Mouse (Mus musculus) neural tube, embryonic 13.5 days (tissue): ENCODE data around the gene Olfr794. TPM values are rescaled to one million over a fixed set of nuclear protein-coding genes. Genes with fewer than 3 reads are reported as not detected.

ENCODE experiments used
- ATAC-seq: fragments of 200-750 bp; cut with Nextera tagmentation; 2 replicates; pipeline ENCODE4 v1.8.0; 2017; ENCODE audit warnings: low read depth, mild to moderate bottlenecking, moderate TSS enrichment, moderate library complexity
- H3K27ac ChIP-seq: fragments of 300-500 bp; sonication (generic); replicated peaks from 2 replicates; pipeline ENCODE4 v1.5.1; 2015; ENCODE audit warnings: moderate library complexity, mild to moderate bottlenecking, inconsistent platforms
- H3K27me3 ChIP-seq: fragments of 300-500 bp; sonication (generic); 2 replicates; pipeline ENCODE4 v1.6.1; 2015; ENCODE audit warnings: mild to moderate bottlenecking, inconsistent platforms
- H3K36me3 ChIP-seq: fragments of 300-500 bp; sonication (generic); 2 replicates; pipeline ENCODE4 v1.6.1; 2015; ENCODE audit warnings: mild to moderate bottlenecking, inconsistent platforms
- H3K4me1 ChIP-seq: fragments of 300-500 bp; sonication (generic); replicated peaks from 2 replicates; pipeline ENCODE4 v1.6.1; 2015; ENCODE audit warnings: inconsistent platforms
- H3K4me2 ChIP-seq: fragments of 300-500 bp; sonication (generic); 2 replicates; pipeline ENCODE4 v1.6.1; 2015; ENCODE audit warnings: inconsistent platforms, mild to moderate bottlenecking, moderate library complexity
- H3K4me3 ChIP-seq: fragments of 300-500 bp; sonication (generic); 2 replicates; pipeline ENCODE4 v1.5.1; 2015; ENCODE audit warnings: mild to moderate bottlenecking, inconsistent platforms
- H3K9ac ChIP-seq: fragments of 300-500 bp; sonication (generic); 2 replicates; pipeline ENCODE4 v1.6.1; 2015; ENCODE audit warnings: moderate library complexity, mild to moderate bottlenecking, inconsistent platforms
- H3K9me3 ChIP-seq: fragments of 300-500 bp; sonication (generic); 2 replicates; pipeline ENCODE4 v1.6.1; 2016; ENCODE audit warnings: inconsistent platforms
- WGBS: fragments of 180-500 bp; shearing (Covaris S2); methylation state at CpG from one replicate; pipeline ENCODE4 v1.1.7; 2015; 5-methylcytosine and 5-hydroxymethylcytosine counted together
- microRNA-seq: library from miRNA; unstranded; fragments of <30 nt; microRNA quantifications from one replicate; pipeline ENCODE4, GENCODE M21; 2016
- polyA plus RNA-seq: library from polyadenylated mRNA; unstranded; fragments of >200 nt; fragmentation: Nextera tagmentation; extraction: Ambion mirVana; gene quantifications from 2 replicates; pipeline ENCODE4 v1.2.1, GENCODE M21; 2015

The Olfr794 gene
- polyA plus RNA-seq: not detected in 2 replicates

DNA sequence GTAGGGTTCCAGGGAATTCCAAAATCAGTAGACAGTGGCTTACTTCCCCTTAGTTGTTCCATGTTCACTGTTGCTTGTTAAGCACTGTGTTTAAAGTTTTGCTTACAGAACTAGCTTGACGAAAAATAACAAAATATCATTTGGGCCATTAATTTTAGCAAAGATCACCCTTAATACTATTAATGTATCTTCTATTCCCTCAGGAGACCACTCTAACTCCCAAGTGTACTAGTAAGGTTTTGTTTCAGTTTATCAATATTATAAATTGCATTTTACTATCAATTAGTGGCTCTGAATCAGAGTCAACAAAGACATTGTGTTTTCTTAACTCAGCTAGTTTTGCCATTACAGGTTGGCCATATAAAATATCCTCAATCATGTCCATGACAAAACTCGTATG lies at the start of gene Olfr794:
Olfr794 (plus strand) TSS at position 301 of the 400 bp plus-strand sequence.
- no peak for ATAC-seq
- Histone ChIP-seq H3K4me1 (no peaks in the 10 kb centered on the region), H3K36me3 (no peaks in the 10 kb centered on the region), H3K9ac (no peak within 1 kb of the TSS), H3K27me3 (no peaks in the 10 kb centered on the region), H3K4me3 (no peak within 1 kb of the TSS), H3K9me3 (no peaks in the 10 kb centered on the region), H3K27ac (no peak within 1 kb of the TSS), H3K4me2 (no peak within 1 kb of the TSS)
- WGBS: 76% methylated on average over 2 of the region's 2 CpGs

DNA sequence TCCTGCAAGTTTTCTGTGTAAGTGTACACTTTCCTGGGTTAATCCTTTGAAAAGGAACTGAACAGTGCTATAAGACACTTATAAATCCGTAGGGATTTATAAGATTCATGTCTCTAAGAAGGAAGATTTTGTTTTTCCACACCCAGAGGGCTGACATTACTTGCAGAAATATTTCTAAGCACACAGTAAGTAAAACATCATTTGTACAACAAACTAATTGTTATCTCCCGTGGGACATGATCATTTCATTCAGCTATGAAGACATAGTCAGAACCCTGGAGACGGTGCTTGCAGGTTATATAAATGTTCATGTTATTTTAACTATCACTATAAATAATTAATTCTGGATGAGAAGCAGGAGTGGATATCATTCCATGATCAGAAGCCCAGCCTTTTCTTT lies 46.0 kb upstream of the Olfr794 start, which contains the start of gene Olfr791:
Olfr791 (plus strand) TSS at position 301 of the 400 bp plus-strand sequence.
- Histone ChIP-seq H3K27ac (no peak within 1 kb of the TSS), H3K4me1 (no peaks in the 10 kb centered on the region), H3K4me3 (no peak within 1 kb of the TSS), H3K27me3 (no peaks in the 10 kb centered on the region), H3K36me3 (no peaks in the 10 kb centered on the region), H3K9ac (no peak within 1 kb of the TSS), H3K9me3 (no peaks in the 10 kb centered on the region), H3K4me2 (no peak within 1 kb of the TSS)
- ATAC-seq: no peak
- 72% methylated on average over 3 of the region's 3 CpGs for WGBS

DNA sequence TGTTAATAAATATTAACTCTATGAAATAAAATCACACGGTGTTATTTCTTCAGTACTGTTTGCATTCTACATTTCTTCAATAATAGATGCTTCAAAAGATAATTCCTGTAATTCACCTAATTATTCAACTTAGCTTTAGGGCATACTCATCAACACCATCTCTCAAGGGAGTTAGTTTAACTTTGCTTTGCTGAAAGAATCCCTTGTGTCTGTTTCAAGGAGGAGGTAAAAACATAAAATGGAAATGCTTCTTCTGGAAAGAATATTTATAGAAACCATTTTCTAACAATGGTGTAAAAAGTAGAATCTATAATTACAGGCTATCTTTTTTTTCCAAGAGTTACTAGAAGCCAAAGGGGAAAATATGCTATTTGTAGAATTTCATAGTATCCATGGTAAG lies 28.6 kb upstream of the Olfr794 start, which contains the start of gene Olfr792:
Olfr792 (plus strand) TSS at position 301 of the 400 bp plus-strand sequence.
- Histone ChIP-seq H3K27me3 (no peaks in the 10 kb centered on the region), H3K9me3 (0 out of 2 replicates have a peak, but pooled peaks cover 4% of the 10 kb centered on the region), H3K9ac (no peak within 1 kb of the TSS), H3K4me3 (no peak within 1 kb of the TSS), H3K4me1 (no peaks in the 10 kb centered on the region), H3K4me2 (no peak within 1 kb of the TSS), H3K27ac (no peak within 1 kb of the TSS), H3K36me3 (no peaks in the 10 kb centered on the region)
- no peak for ATAC-seq
- WGBS: 72% methylated on average over 1 of the region's 1 CpGs

DNA sequence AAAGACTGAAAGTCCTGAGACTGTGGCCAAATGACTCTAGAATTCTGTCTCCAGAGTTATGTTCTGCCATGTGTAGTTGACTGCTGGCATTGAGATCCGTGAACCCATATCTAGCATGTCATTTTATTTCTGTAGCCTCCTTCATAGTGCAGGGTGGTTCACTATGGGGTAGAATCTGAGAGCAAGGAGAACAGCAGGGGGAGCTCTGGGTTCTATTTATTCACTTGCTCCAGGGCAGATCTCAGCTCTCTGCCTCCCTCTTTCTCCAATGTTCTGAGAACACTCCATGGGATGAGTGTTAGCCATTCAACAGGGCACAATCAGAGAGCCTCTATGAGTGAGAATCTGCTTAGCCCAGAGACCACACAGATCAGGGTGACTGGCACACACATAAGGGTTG lies 18.1 kb upstream of the Olfr794 start:
- Histone ChIP-seq H3K36me3 (no peaks in the 10 kb centered on the region), H3K9me3 (peaks cover 5% of the 10 kb centered on the region; the same call in 1 of the 2 replicates), H3K9ac (no peak overlapping the region), H3K27ac (no peak overlapping the region), H3K4me3 (no peak overlapping the region), H3K4me2 (no peak overlapping the region), H3K27me3 (no peaks in the 10 kb centered on the region), H3K4me1 (no peaks in the 10 kb centered on the region)
- ATAC-seq: no peak
- WGBS: 54% methylated on average over 1 of the region's 1 CpGs

DNA sequence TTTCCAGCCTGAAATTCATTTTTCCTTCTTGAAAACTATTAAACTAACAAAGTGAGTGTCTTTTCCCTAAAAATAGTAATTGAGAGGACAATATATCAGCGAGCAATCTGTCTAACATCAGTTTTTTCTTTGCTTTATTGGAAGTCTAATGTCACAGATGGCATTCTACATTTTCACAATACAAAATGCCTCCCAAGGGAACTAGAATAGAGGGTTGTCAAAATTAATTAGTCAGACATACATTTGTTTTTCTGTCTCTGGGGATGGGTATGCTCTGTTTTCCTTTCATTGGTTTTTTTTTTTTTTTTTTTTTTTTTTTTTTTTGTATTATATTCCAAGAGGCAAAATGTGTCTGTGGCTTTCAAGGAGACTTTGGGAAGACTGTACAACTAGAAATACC lies 9.6 kb downstream of the Olfr794 start:
- Histone ChIP-seq H3K9ac (no peak overlapping the region), H3K4me1 (no peaks in the 10 kb centered on the region), H3K9me3 (no peaks in the 10 kb centered on the region), H3K4me3 (no peak overlapping the region), H3K36me3 (no peaks in the 10 kb centered on the region), H3K27me3 (no peaks in the 10 kb centered on the region), H3K4me2 (no peak overlapping the region), H3K27ac (no peak overlapping the region)
- ATAC-seq: no peak
- WGBS: 43% methylated on average over 1 of the region's 1 CpGs

DNA sequence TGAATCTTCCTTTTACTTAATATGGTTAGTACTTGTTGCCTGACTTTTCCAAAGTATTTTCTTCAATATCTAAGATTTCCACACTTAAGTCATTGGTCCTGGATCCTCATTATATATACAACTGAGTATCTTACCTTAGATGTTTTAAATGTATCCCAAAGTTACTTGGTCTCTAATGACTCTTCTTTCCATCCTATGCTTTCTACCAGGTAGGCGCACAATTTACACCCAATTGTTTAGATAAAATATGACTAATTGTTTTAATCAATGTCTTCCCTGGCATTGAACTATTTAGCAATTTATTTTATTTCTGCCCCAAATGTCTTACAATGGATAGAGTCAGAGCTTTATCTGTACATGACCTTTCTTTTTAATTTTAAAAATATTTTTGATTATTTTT lies 45.0 kb downstream of the Olfr794 start, which contains the start of gene Olfr796:
Olfr796 (minus strand) TSS at position 101 of the 400 bp plus-strand sequence.
- WGBS: 98% methylated on average over 1 of the region's 1 CpGs

DNA sequence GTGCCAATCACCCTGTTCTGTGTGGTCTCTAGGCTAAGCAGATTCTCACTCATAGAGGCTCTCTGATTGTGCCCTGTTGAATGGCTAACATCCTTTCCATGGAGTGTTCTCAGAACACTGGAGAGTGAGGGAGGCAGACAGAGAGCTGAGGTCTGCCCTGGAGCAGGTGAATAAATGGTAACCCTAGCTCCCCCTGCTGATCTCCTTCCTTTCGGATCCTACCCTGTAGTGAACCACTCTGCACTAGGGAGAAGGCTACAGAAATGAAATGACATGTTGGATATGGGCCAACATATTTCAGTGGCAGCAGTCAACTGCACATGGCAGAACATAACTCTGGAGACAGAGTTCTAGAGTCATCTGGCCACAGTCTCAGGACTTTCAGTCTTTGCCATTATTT lies 54.3 kb downstream of the Olfr794 start:
- Histone ChIP-seq H3K27ac (no peak overlapping the region), H3K9ac (no peak overlapping the region), H3K4me3 (no peak overlapping the region), H3K36me3 (no peaks in the 10 kb centered on the region), H3K27me3 (no peaks in the 10 kb centered on the region), H3K4me1 (no peaks in the 10 kb centered on the region), H3K9me3 (no peaks in the 10 kb centered on the region), H3K4me2 (no peak overlapping the region)
- ATAC-seq: no peak
- 23% methylated on average over 1 of the region's 1 CpGs for WGBS

More for the DNA sequence above, 45.0 kb downstream of the Olfr794 start, which contains the start of gene Olfr796:
- Histone ChIP-seq H3K27ac (no peak within 1 kb of the TSS), H3K36me3 (no peaks in the 10 kb centered on the region), H3K9me3 (no peaks in the 10 kb centered on the region), H3K4me1 (no peaks in the 10 kb centered on the region), H3K27me3 (no peaks in the 10 kb centered on the region), H3K4me3 (no peak within 1 kb of the TSS), H3K4me2 (no peak within 1 kb of the TSS), H3K9ac (no peak within 1 kb of the TSS)
- ATAC-seq: no peak

Small RNA genes lying within 50 kb of the gene (microRNA-seq; reads per million reads assigned to microRNA genes)
- not detected for gene Gm23252

Other genes starting within 250 kb of the Olfr794 start
- not detected in 2 replicates for gene Olfr780, start 249.5 kb upstream of the Olfr794 start, polyA plus RNA-seq
- gene Olfr781, start 238.8 kb upstream of the Olfr794 start, polyA plus RNA-seq: not detected in 2 replicates
- not detected in 2 replicates for gene Olfr782, start 218.8 kb upstream of the Olfr794 start, polyA plus RNA-seq
- gene Olfr784, start 183.6 kb upstream of the Olfr794 start, polyA plus RNA-seq: 0.08 TPM in 1 of 2 replicates, not detected in the other
- gene Olfr785, start 162.2 kb upstream of the Olfr794 start, polyA plus RNA-seq: not detected in 2 replicates
- gene Olfr786, start 140.3 kb upstream of the Olfr794 start, polyA plus RNA-seq: not detected in 2 replicates
- 0.14 TPM in 1 of 2 replicates, not detected in the other for gene Olfr787, start 105.8 kb upstream of the Olfr794 start, polyA plus RNA-seq
- not detected in 2 replicates for gene Olfr788, start 96.7 kb upstream of the Olfr794 start, polyA plus RNA-seq
- not detected in 2 replicates for gene Olfr789, start 82.9 kb upstream of the Olfr794 start, polyA plus RNA-seq
- gene Olfr790, start 69.2 kb upstream of the Olfr794 start, polyA plus RNA-seq: not detected in 2 replicates
- not detected in 2 replicates for gene Olfr791, start 45.9 kb upstream of the Olfr794 start, polyA plus RNA-seq
- gene Olfr792, start 28.5 kb upstream of the Olfr794 start, polyA plus RNA-seq: not detected in 2 replicates
- not detected in 2 replicates for gene Olfr796, start 44.9 kb downstream of the Olfr794 start, polyA plus RNA-seq
- not detected in 2 replicates for gene Olfr798, start 60.3 kb downstream of the Olfr794 start, polyA plus RNA-seq
- not detected in 2 replicates for gene Olfr799, start 69.8 kb downstream of the Olfr794 start, polyA plus RNA-seq
- gene Olfr800, start 90.0 kb downstream of the Olfr794 start, polyA plus RNA-seq: not detected in 2 replicates
- gene Olfr801, start 106.2 kb downstream of the Olfr794 start, polyA plus RNA-seq: not detected in 2 replicates
- 0.03 TPM in 1 of 2 replicates, not detected in the other for gene Olfr802, start 120.5 kb downstream of the Olfr794 start, polyA plus RNA-seq
- not detected in 2 replicates for gene Olfr803, start 126.6 kb downstream of the Olfr794 start, polyA plus RNA-seq
- not detected in 2 replicates for gene Olfr804, start 135.6 kb downstream of the Olfr794 start, polyA plus RNA-seq
- gene Olfr805, start 161.7 kb downstream of the Olfr794 start, polyA plus RNA-seq: not detected in 2 replicates
- not detected in 2 replicates for gene Olfr806, start 174.3 kb downstream of the Olfr794 start, polyA plus RNA-seq
- gene Olfr807, start 190.1 kb downstream of the Olfr794 start, polyA plus RNA-seq: not detected in 2 replicates
- not detected in 2 replicates for gene Olfr808, start 197.8 kb downstream of the Olfr794 start, polyA plus RNA-seq
- gene Olfr809, start 207.0 kb downstream of the Olfr794 start, polyA plus RNA-seq: not detected in 2 replicates
- not detected in 2 replicates for gene Olfr810, start 227.3 kb downstream of the Olfr794 start, polyA plus RNA-seq
- not detected in 2 replicates for gene Olfr811, start 236.7 kb downstream of the Olfr794 start, polyA plus RNA-seq